Mouse (Mus musculus) olfactory bulb, adult 2 months (tissue): ENCODE results near the gene Pde6g. TPM values are rescaled to one million over a fixed set of nuclear protein-coding genes. Genes with fewer than 3 reads are reported as not detected.

Source experiments
- H3K27ac ChIP-seq: fragments of 200-500 bp; 2 replicates; pipeline ENCODE4 v1.5.1; 2012; ENCODE audit warnings: low read depth, low read length; ENCODE audit not compliant: insufficient read depth
- H3K4me1 ChIP-seq: fragments of 200-500 bp; 2 replicates; pipeline ENCODE4 v1.6.1; 2012; ENCODE audit warnings: low read length; ENCODE audit not compliant: control insufficient read depth, insufficient read depth
- H3K4me3 ChIP-seq: fragments of 200-500 bp; 2 replicates; pipeline ENCODE4 v1.5.1; 2012; ENCODE audit warnings: mild to moderate bottlenecking, low read depth, low read length, moderate library complexity; ENCODE audit not compliant: insufficient read depth
- CTCF ChIP-seq: fragments of 200-500 bp; IDR thresholded peaks from 2 replicates; pipeline ENCODE4 v1.5.1; 2012; ENCODE audit warnings: low read depth, mild to moderate bottlenecking, low read length, moderate library complexity; ENCODE audit not compliant: insufficient read depth
- POLR2A ChIP-seq: fragments of 200-500 bp; IDR thresholded peaks from 2 replicates; pipeline ENCODE4 v1.6.1; 2012; ENCODE audit warnings: mild to moderate bottlenecking, low read depth, low read length, moderate library complexity; ENCODE audit not compliant: insufficient read depth
- WGBS: fragments of 180-500 bp; shearing (Covaris S2); methylation state at CpG from one replicate; pipeline ENCODE4 v1.1.7; 2018; 5-methylcytosine and 5-hydroxymethylcytosine counted together
- polyA plus RNA-seq: library from polyadenylated mRNA; stranded (reverse); fragments of >200 nt; gene quantifications from 2 replicates; pipeline ENCODE4 v1.2.4, GENCODE M21; 2012; ENCODE audit warnings: low replicate concordance; ENCODE audit not compliant: missing spikeins, insufficient read depth, insufficient read length

The Pde6g gene
- polyA plus RNA-seq: not detected in 2 replicates

- H3K27ac ChIP-seq: no peak within 1 kb of the TSS
- 92% methylated on average over 4 of the region's 4 CpGs for WGBS
- H3K4me3 ChIP-seq: no peak within 1 kb of the TSS
- H3K4me1 ChIP-seq: peaks cover 4% of the 10 kb centered on the region
- TF ChIP-seq CTCF: no peak
- TF ChIP-seq POLR2A: no peak
Observed at GRCm38 (mm10) chr11:120453306-120453705, at the start of gene Pde6g. Pde6g (minus strand) TSS chr11:120453500.

- TF ChIP-seq POLR2A: no peak
- TF ChIP-seq CTCF: no peak
- 88% methylated on average over 4 of the region's 4 CpGs for WGBS
- H3K4me1 ChIP-seq: no peaks in the 10 kb centered on the region
- H3K27ac ChIP-seq: no peak overlapping the region
- no peak overlapping the region for H3K4me3 ChIP-seq
Observed at GRCm38 (mm10) chr11:120501701-120502100, 48.4 kb upstream of the Pde6g start.

- TF ChIP-seq POLR2A (no peak), CTCF (no peak)
- 56% methylated on average over 6 of the region's 6 CpGs for WGBS
- H3K4me3 ChIP-seq: no peak overlapping the region
- no peaks in the 10 kb centered on the region for H3K4me1 ChIP-seq
- no peak overlapping the region for H3K27ac ChIP-seq
Observed at GRCm38 (mm10) chr11:120501018-120501417, 47.7 kb upstream of the Pde6g start.

- Histone ChIP-seq H3K4me3 (no peak overlapping the region), H3K27ac (no peak overlapping the region), H3K4me1 (no peaks in the 10 kb centered on the region)
- 27% methylated on average over 3 of the region's 3 CpGs for WGBS
- TF ChIP-seq POLR2A: no peak
- TF ChIP-seq CTCF: no peak
Observed at GRCm38 (mm10) chr11:120500357-120500756, 47.1 kb upstream of the Pde6g start.

DNA sequence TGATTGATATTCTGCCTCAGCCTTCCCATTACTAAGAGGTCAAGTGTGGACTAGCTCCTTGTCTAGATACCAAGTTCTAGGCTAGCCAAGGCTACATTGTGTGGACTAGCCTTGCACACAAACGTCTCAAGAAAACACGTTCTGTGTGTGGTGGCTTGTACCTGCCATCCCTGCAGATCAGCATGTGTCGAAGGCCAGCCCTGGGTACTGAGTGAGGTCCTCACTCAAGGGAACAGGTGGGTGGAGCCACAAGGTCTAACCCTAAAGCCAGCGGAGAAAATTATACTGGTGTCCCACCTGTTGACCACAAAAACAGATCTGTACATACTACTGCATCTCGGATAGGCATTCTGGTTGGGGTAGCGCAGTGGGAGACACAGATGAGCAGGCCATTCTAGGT is 46.6 kb upstream of the Pde6g start:
- Histone ChIP-seq H3K4me3 (no peak overlapping the region), H3K4me1 (no peaks in the 10 kb centered on the region), H3K27ac (no peak overlapping the region)
- no peak for TF ChIP-seq CTCF
- TF ChIP-seq POLR2A: no peak
- WGBS: 76% methylated on average over 6 of the region's 6 CpGs

- Histone ChIP-seq H3K27ac (no peak overlapping the region), H3K4me1 (no peaks in the 10 kb centered on the region), H3K4me3 (no peak overlapping the region)
- TF ChIP-seq POLR2A: no peak
- TF ChIP-seq CTCF: no peak
- 87% methylated on average over 5 of the region's 5 CpGs for WGBS
Observed at GRCm38 (mm10) chr11:120498891-120499290, 45.6 kb upstream of the Pde6g start.

DNA sequence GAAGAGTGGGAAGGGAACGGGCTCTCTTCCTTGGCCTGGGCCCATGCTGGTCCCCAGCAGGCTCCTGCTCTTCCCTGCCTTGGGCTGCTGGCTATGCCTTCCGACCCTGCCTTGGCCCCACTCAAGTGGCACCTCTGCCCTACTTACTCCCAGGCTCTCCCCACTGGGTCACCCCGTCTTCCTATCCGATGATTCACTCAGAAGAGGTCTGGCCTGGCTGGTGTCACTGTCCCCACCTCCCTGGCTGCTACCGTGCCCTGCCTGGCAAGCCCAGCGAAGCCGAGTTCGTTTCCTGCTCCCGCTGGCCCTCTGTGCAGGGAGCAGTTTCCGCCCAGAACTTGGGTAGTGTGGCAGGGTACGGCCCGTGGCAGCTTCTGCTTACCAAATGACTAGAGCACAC is 44.9 kb upstream of the Pde6g start:
- TF ChIP-seq POLR2A: no peak
- TF ChIP-seq CTCF: no peak
- Histone ChIP-seq H3K4me1 (no peaks in the 10 kb centered on the region), H3K4me3 (no peak overlapping the region), H3K27ac (no peak overlapping the region)
- WGBS: 90% methylated on average over 12 of the region's 12 CpGs

- Histone ChIP-seq H3K4me1 (peaks cover 3% of the 10 kb centered on the region; the same call in 1 of the 2 replicates), H3K4me3 (no peak overlapping the region), H3K27ac (no peak overlapping the region)
- TF ChIP-seq POLR2A (no peak), CTCF (no peak)
- 88% methylated on average over 3 of the region's 3 CpGs for WGBS
Observed at GRCm38 (mm10) chr11:120497436-120497835, 44.1 kb upstream of the Pde6g start.

DNA sequence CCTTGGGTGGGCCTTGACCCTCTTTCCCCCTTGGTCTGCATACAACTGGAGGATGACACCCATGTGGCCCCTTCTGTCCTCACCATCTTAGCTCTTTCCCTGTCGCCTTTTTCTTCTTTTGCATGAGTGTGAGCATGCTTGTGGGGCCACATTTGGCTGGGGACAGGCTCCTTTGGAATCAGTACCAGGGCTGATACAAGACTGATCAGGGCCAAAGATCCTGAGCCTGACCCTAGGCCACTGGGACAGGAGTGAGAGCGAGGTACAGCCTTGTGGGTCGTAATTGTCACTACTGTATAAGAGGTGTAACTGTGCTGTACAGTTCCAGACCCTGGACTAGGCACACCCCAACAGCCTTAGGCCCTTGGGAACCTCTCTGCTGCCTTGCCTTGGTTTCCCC is 40.6 kb upstream of the Pde6g start:
- H3K27ac ChIP-seq: no peak overlapping the region
- no peak for TF ChIP-seq POLR2A
- no peak overlapping the region for H3K4me3 ChIP-seq
- WGBS: 86% methylated on average over 3 of the region's 3 CpGs
- peaks cover 17% of the 10 kb centered on the region for H3K4me1 ChIP-seq

DNA sequence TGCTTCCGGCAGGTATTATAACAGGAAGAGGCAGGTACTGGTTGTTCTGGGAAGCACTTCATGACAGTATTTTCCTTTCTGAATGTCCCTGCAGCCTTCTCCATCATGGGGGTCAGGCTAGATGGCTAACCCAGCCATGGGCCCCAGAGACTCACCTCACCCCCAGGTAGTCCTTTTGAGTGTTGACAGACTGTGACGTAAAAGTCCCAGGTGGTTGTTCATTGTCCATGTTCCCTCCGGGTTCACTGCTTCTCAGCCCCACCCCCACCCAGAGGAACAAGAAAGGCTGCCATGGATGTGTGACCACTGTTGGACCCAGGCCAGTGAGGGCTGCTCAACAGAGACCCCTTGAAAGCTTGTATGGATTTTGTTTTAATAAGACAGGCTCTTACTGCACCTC is 40.1 kb upstream of the Pde6g start:
- no peak for TF ChIP-seq CTCF
- TF ChIP-seq POLR2A: no peak
- Histone ChIP-seq H3K4me1 (peaks cover 17% of the 10 kb centered on the region), H3K27ac (no peak overlapping the region), H3K4me3 (no peak overlapping the region)
- 42% methylated on average over 3 of the region's 3 CpGs for WGBS
